Mouse (Mus musculus) midbrain, embryonic 10.5 days (tissue): ENCODE data around the gene Gtf3c5. TPM values are rescaled to one million over a fixed set of nuclear protein-coding genes. Genes with fewer than 3 reads are reported as not detected.

Experiments used
- DNase-seq: peaks from one replicate; pipeline ENCODE4 v3.0.0-alpha.2; 2017; ENCODE audit warnings: low spot score
- H3K27ac ChIP-seq: fragments of 300-500 bp; sonication (generic); replicated peaks from 2 replicates; pipeline ENCODE4 v1.5.1; 2016; ENCODE audit warnings: mild to moderate bottlenecking
- H3K27me3 ChIP-seq: fragments of 300-500 bp; sonication (generic); 2 replicates; pipeline ENCODE4 v1.6.1; 2016; ENCODE audit warnings: low read depth, mild to moderate bottlenecking; ENCODE audit not compliant: poor library complexity, severe bottlenecking
- H3K36me3 ChIP-seq: fragments of 300-500 bp; sonication (generic); 2 replicates; pipeline ENCODE4 v1.6.1; 2016; ENCODE audit warnings: mild to moderate bottlenecking, moderate library complexity
- H3K4me1 ChIP-seq: fragments of 300-500 bp; sonication (generic); 2 replicates; pipeline ENCODE4 v1.6.1; 2016
- H3K4me3 ChIP-seq: fragments of 300-500 bp; sonication (generic); 2 replicates; pipeline ENCODE4 v1.5.1; 2016; ENCODE audit warnings: mild to moderate bottlenecking, moderate library complexity
- H3K9me3 ChIP-seq: fragments of 300-500 bp; sonication (generic); replicated peaks from 2 replicates; pipeline ENCODE4 v1.6.1; 2016; ENCODE audit warnings: mild to moderate bottlenecking
- WGBS: fragments of 180-500 bp; shearing (Covaris S2); methylation state at CpG from one replicate; pipeline ENCODE4 v1.1.7; 2016; 5-methylcytosine and 5-hydroxymethylcytosine counted together
- polyA plus RNA-seq: library from polyadenylated mRNA; unstranded; fragments of >200 nt; fragmentation: Nextera tagmentation; extraction: Ambion mirVana; gene quantifications from 2 replicates; pipeline ENCODE4 v1.2.1, GENCODE M21; 2016

The Gtf3c5 gene
- 58.1 and 61.3 TPM in 2 replicates for polyA plus RNA-seq

- Histone ChIP-seq H3K27ac (peak within 1 kb of the TSS; percentile 97), H3K9me3 (no peaks in the 10 kb centered on the region), H3K36me3 (peaks cover 27% of the 10 kb centered on the region), H3K27me3 (no peaks in the 10 kb centered on the region), H3K4me3 (peak within 1 kb of the TSS; percentile 76), H3K4me1 (peaks cover 28% of the 10 kb centered on the region)
- DNase-seq, result no peak
- 79% methylated on average over 9 of the region's 9 CpGs for WGBS
Measured at GRCm38 (mm10) chr2:28583651-28584050, at the start of gene Gtf3c5. Gtf3c5 (minus strand) TSS chr2:28583751.

DNA sequence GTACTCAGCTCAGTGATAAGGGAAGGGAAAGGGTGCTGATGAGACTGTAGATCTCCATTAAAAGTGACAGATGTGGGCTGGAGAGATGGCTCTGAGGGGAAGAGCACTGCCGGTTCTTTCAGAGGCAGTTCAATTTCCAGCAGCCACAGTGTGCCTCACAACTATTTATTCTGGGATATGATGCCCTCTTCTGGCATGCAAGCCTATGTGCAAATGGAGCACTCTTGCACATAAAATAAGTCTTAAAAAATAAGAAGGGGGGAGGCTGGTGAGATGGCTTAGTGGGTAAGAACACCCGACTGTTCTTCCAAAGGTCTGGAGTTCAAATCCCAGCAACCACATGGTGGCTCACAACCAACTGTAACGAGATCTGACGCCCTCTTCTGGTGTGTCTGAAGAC is 49.6 kb upstream of the Gtf3c5 start:
- no peaks in the 10 kb centered on the region for H3K27me3 ChIP-seq
- 0 out of 2 replicates have a peak, but pooled peaks cover 10% of the 10 kb centered on the region for H3K4me1 ChIP-seq
- no peak overlapping the region for H3K4me3 ChIP-seq
- H3K9me3 ChIP-seq, result no peaks in the 10 kb centered on the region
- H3K36me3 ChIP-seq, result no peaks in the 10 kb centered on the region
- no peak overlapping the region for H3K27ac ChIP-seq
- whole genome bisulfite sequencing, result 57% methylated on average over 4 of the region's 4 CpGs
- DNase-seq, result no peak

- Histone ChIP-seq H3K27ac (no peak overlapping the region), H3K4me1 (0 out of 2 replicates have a peak, but pooled peaks cover 7% of the 10 kb centered on the region), H3K36me3 (no peaks in the 10 kb centered on the region), H3K9me3 (no peaks in the 10 kb centered on the region), H3K27me3 (no peaks in the 10 kb centered on the region), H3K4me3 (no peak overlapping the region)
- 44% methylated on average over 1 of the region's 1 CpGs for WGBS
- DNase-seq, result no peak
Measured at GRCm38 (mm10) chr2:28632626-28633025, 49.1 kb upstream of the Gtf3c5 start.

DNA sequence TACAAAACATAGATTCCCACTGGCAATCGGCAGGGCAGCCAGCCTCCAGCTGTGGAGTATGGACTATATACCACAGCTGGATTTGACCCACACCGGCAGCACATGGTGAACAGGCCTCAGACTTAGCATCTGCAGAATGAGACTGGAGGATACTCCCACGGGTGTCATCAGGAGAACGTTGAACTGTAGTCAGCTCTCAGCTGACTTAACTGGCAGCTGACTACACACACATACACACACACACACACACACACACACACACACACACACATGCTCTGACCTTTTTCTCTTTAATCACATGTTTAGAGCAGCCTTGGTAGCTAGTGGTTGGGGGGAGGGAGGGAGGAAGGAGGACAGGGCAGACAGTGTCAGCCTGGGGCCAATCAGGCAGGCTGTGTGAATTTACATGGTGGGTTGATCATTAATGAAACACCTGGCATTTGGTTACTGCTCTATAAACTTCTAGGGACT is 46.4 kb upstream of the Gtf3c5 start:
- DNase-seq, result no peak
- Histone ChIP-seq H3K9me3 (no peaks in the 10 kb centered on the region), H3K4me3 (no peak overlapping the region), H3K27me3 (no peaks in the 10 kb centered on the region), H3K36me3 (no peaks in the 10 kb centered on the region), H3K27ac (no peak overlapping the region), H3K4me1 (no peaks in the 10 kb centered on the region)
- WGBS, result 66% methylated on average over 4 of the region's 4 CpGs

- H3K27ac ChIP-seq, result no peak overlapping the region
- no peaks in the 10 kb centered on the region for H3K36me3 ChIP-seq
- H3K4me1 ChIP-seq, result no peaks in the 10 kb centered on the region
- DNase-seq, result no peak
- 73% methylated on average over 2 of the region's 2 CpGs for WGBS
- H3K27me3 ChIP-seq, result peaks cover 2% of the 10 kb centered on the region; the same call in 1 of the 2 replicates
- no peaks in the 10 kb centered on the region for H3K9me3 ChIP-seq
- H3K4me3 ChIP-seq, result no peak overlapping the region
Measured at GRCm38 (mm10) chr2:28628053-28628452, 44.5 kb upstream of the Gtf3c5 start.

- Histone ChIP-seq H3K36me3 (no peaks in the 10 kb centered on the region), H3K9me3 (no peaks in the 10 kb centered on the region), H3K27me3 (peaks cover 22% of the 10 kb centered on the region), H3K27ac (no peak overlapping the region), H3K4me1 (peaks cover 4% of the 10 kb centered on the region), H3K4me3 (no peak overlapping the region)
- 81% methylated on average over 3 of the region's 3 CpGs for WGBS
- no peak for DNase-seq
Measured at GRCm38 (mm10) chr2:28626038-28626437, 42.5 kb upstream of the Gtf3c5 start.

GRCm38 (mm10) chr2:28624870-28625269 is 41.3 kb upstream of the Gtf3c5 start:
- peaks cover 32% of the 10 kb centered on the region for H3K27me3 ChIP-seq
- WGBS, result 84% methylated on average over 3 of the region's 3 CpGs
- no peaks in the 10 kb centered on the region for H3K9me3 ChIP-seq
- H3K4me3 ChIP-seq, result no peak overlapping the region
- peaks cover 4% of the 10 kb centered on the region for H3K4me1 ChIP-seq
- no peaks in the 10 kb centered on the region for H3K36me3 ChIP-seq
- no peak overlapping the region for H3K27ac ChIP-seq
- no peak for DNase-seq

DNA sequence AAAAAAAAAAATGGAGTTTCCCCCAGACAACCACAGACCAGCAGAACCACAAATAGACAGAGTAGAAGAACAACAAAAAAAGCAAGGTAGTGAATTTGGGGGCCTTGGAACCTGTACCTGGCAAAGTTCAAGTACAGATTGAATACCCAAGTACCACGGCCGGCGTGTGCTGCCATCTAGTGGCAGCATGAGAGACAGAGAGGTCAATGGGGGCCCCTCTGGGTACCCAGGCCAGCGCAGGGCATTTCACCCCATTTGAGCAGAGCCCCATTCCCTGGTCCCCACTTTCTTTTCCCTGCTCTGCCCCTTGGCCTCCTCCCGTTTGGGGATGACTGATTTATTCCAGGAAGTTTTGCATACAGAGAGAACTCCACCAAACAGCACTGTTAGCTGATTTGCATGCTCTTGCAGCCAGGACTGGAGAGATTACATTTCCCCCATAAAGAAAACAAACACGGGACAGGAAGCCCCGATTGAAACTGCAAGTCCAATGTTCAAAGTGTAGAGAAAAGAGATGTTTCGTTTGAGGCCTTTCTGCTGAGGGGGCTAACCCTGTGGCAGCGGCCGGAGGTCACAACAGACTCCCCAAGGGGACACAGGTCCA is 39.1 kb upstream of the Gtf3c5 start:
- Histone ChIP-seq H3K27me3 (peaks cover 36% of the 10 kb centered on the region), H3K27ac (no peak overlapping the region), H3K36me3 (no peaks in the 10 kb centered on the region), H3K4me3 (no peak overlapping the region), H3K9me3 (no peaks in the 10 kb centered on the region), H3K4me1 (peaks cover 4% of the 10 kb centered on the region)
- 23% methylated on average over 10 of the region's 10 CpGs for WGBS
- peak; percentile 43 for DNase-seq

- Histone ChIP-seq H3K27ac (no peak within 1 kb of the TSS), H3K4me1 (peaks cover 4% of the 10 kb centered on the region), H3K4me3 (peak within 1 kb of the TSS; percentile 33; the same call in 1 of the 2 replicates), H3K9me3 (no peaks in the 10 kb centered on the region), H3K27me3 (peaks cover 41% of the 10 kb centered on the region), H3K36me3 (no peaks in the 10 kb centered on the region)
- 7% methylated on average over 16 of the region's 16 CpGs for WGBS
- DNase-seq, result no peak
Measured at GRCm38 (mm10) chr2:28621664-28622171, 38.2 kb upstream of the Gtf3c5 start, which contains the start of gene Gfi1b. Gfi1b (minus strand) TSS chr2:28621982.

DNA sequence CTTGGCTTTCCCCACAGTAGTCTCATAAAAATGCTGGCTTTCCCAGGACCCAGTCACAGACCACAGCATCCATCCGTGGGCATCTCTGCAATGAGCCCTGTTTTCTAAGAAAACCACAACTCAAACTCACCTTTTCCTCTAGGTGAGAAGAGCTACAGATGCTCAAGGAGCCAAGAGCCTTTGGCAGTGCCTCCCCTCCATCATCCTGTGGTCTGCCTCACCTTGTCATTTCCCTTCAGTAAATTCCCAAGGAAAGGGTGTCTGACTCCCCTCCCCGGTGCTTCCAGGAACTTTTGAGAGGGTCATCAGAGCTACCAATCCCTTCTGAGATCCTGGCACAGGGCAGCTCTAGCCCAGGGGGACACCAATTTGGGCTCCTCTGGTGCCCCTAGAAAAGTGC is 37.6 kb upstream of the Gtf3c5 start:
- no peaks in the 10 kb centered on the region for H3K36me3 ChIP-seq
- H3K27me3 ChIP-seq, result peaks cover 41% of the 10 kb centered on the region
- WGBS, result 19% methylated on average over 2 of the region's 2 CpGs
- H3K27ac ChIP-seq, result no peak overlapping the region
- DNase-seq, result no peak
- peaks cover 7% of the 10 kb centered on the region for H3K4me1 ChIP-seq
- no peaks in the 10 kb centered on the region for H3K9me3 ChIP-seq
- peak overlapping the region; percentile 33; the same call in 1 of the 2 replicates for H3K4me3 ChIP-seq

- WGBS, result 69% methylated on average over 10 of the region's 10 CpGs
- Histone ChIP-seq H3K27ac (no peak overlapping the region), H3K4me3 (peak overlapping the region; percentile 33; the same call in 1 of the 2 replicates), H3K4me1 (peaks cover 7% of the 10 kb centered on the region), H3K36me3 (no peaks in the 10 kb centered on the region), H3K27me3 (peaks cover 41% of the 10 kb centered on the region), H3K9me3 (no peaks in the 10 kb centered on the region)
- DNase-seq, result no peak
Measured at GRCm38 (mm10) chr2:28620522-28620921, 37.0 kb upstream of the Gtf3c5 start.

DNA sequence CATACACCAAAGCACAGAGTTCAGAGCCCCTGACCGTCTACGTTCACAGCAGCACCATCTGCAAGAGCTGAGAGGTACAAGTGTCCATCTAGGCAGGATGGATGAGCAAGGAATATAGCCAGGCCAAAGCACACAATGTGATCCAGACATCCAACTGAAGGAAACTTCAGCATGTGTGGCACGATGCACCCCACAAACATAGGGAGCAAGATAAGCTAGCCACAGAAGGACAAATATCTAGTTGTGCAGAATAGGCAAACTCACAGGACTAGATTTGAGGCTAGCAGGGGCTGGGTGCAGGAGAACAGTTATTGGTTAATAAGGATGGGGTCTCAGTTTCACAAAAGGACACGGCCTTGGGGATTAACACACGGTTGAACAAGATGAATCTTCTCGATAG is 35.8 kb upstream of the Gtf3c5 start:
- Histone ChIP-seq H3K9me3 (no peaks in the 10 kb centered on the region), H3K36me3 (no peaks in the 10 kb centered on the region), H3K27me3 (peaks cover 41% of the 10 kb centered on the region), H3K27ac (no peak overlapping the region), H3K4me3 (no peak overlapping the region), H3K4me1 (peaks cover 7% of the 10 kb centered on the region)
- WGBS, result 89% methylated on average over 6 of the region's 6 CpGs
- no peak for DNase-seq

DNA sequence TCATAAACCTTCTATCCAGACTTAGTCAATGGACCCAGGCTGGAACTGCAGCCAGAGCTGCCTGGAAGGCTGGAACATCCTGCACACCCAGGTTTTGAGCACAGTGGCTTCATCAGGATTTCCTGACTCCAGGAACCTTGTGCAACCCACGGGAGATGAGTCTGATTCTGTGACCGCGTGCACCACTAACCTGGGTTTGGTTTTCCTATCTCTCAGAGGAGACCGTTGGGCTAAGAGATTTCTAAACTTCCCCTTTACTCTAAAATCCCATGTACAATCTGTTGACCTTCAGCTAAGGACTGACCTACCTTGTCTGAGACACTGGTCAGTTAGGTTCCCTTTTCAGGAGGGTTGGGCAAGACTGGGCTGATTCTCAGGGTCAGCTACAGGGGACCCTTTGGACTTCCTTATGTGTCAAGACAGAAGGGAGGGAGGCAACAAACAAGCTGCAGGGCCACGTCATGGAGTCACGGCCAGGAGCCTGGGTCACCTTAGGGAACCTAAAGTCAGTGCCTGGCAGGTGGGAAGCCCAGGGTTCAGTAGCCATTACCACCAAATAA is 35.3 kb upstream of the Gtf3c5 start:
- H3K4me3 ChIP-seq, result no peak overlapping the region
- peaks cover 41% of the 10 kb centered on the region for H3K27me3 ChIP-seq
- 87% methylated on average over 6 of the region's 6 CpGs for WGBS

More for the DNA sequence above, 35.3 kb upstream of the Gtf3c5 start:
- Histone ChIP-seq H3K36me3 (no peaks in the 10 kb centered on the region), H3K9me3 (no peaks in the 10 kb centered on the region), H3K27ac (no peak overlapping the region), H3K4me1 (peaks cover 7% of the 10 kb centered on the region)
- no peak for DNase-seq
